8 mouse cellular contexts compared by ENCODE assay signal in genomic region chr6:98003114-98003513, GRCm38 (mm10).
DNase-seq lines count a peak whose midpoint lies in the region; ATAC-seq and TF ChIP-seq lines count a peak whose summit lies in the region.

No protein-coding gene starts in this region.

- TF ChIP-seq EP300 in heart, adult 2 months (IDR thresholded peaks at IDR 0.05; ENCODE audit: insufficient read depth, low read depth, low read length), result no peak

- no peak for TF ChIP-seq POLR2A in heart, adult 2 months (IDR thresholded peaks at IDR 0.05; ENCODE audit: insufficient read depth, low read depth, low read length)
- no peak for TF ChIP-seq POLR2A in thymus, adult 2 months (IDR thresholded peaks at IDR 0.05; ENCODE audit: control insufficient read depth, extremely low read depth, insufficient read depth, low read length, poor library complexity)

- H3K27ac ChIP-seq in heart, adult 2 months, result no peak overlapping the region
- no peak overlapping the region for H3K27ac ChIP-seq in thymus, adult 2 months (ENCODE audit: control insufficient read depth, insufficient read depth, low read length)
- H3K27ac ChIP-seq in embryonic facial prominence, embryonic 14.5 days (replicated peaks; ENCODE audit: low read depth, low read length), result no peak overlapping the region

- H3K4me1 ChIP-seq in heart, adult 2 months (ENCODE audit: control insufficient read depth, insufficient read depth, low read length), result no peaks in the 10 kb centered on the region
- no peaks in the 10 kb centered on the region for H3K4me1 ChIP-seq in thymus, adult 2 months (replicated peaks; ENCODE audit: control insufficient read depth, insufficient read depth, low read length)
- no peaks in the 10 kb centered on the region for H3K4me1 ChIP-seq in embryonic facial prominence, embryonic 14.5 days (ENCODE audit: control insufficient read depth, insufficient read depth, low read length)

- no peaks in the 10 kb centered on the region; the same call in 1 of the 2 replicates for H3K79me2 ChIP-seq in heart, adult 2 months (replicated peaks; ENCODE audit: control insufficient read depth, insufficient read depth, low read length)

- no peaks in the 10 kb centered on the region for H3K27me3 ChIP-seq in heart, adult 2 months (ENCODE audit: control insufficient read depth, insufficient read depth, low read length)
- no peaks in the 10 kb centered on the region for H3K27me3 ChIP-seq in thymus, adult 2 months (ENCODE audit: control insufficient read depth, insufficient read depth, low read length)
- no peaks in the 10 kb centered on the region for H3K27me3 ChIP-seq in embryonic facial prominence, embryonic 14.5 days (replicated peaks; ENCODE audit: control insufficient read depth, insufficient read depth, low read length)

- peak; percentile 77 for TF ChIP-seq CTCF in heart, adult 2 months (IDR thresholded peaks at IDR 0.05)
- no peak for TF ChIP-seq CTCF in thymus, adult 2 months (IDR thresholded peaks at IDR 0.05; ENCODE audit: borderline replicate concordance, control insufficient read depth, extremely low read depth, insufficient read depth, low read length, poor library complexity)

- intact Hi-C loops in heart, adult 2 months (cut with DNase I), result loop anchor here (1.0 to 10.0 kb wide), 5 partner anchors 71 to 242 kb away; partner anchors contain the start of gene Mitf

- no peak overlapping the region for H3K9ac ChIP-seq in heart, adult 2 months (ENCODE audit: low read depth, low read length)
- H3K9ac ChIP-seq in embryonic facial prominence, embryonic 14.5 days (ENCODE audit: low read depth, low read length), result no peak overlapping the region

- no peaks in the 10 kb centered on the region for H3K9me3 ChIP-seq in embryonic facial prominence, embryonic 14.5 days (ENCODE audit: control insufficient read depth, low read length)

- DNase-seq in heart, adult 2 months, result no peak
- no peak for DNase-seq in heart, adult 11 months
- DNase-seq in thymus, postnatal 0 days (ENCODE audit: low spot score), result peak; percentile 60
- DNase-seq in thymus, adult 2 months, result no peak
- peak; percentile 79 for DNase-seq in embryonic facial prominence, embryonic 14.5 days (ENCODE audit: low spot score)
- DNase-seq in mesoderm, embryonic 11.5 days (ENCODE audit: low read depth, low spot score), result peak; percentile 59
- no peak for DNase-seq in T-cell, adult 2 months (ENCODE audit: low spot score)
- no peak for DNase-seq in adrenal gland, adult 18-20 months (ENCODE audit: low spot score in 2 of 2)

- H3K36me3 ChIP-seq in heart, adult 2 months (ENCODE audit: control insufficient read depth, insufficient read depth, low read length), result peaks cover 15% of the 10 kb centered on the region
- no peaks in the 10 kb centered on the region for H3K36me3 ChIP-seq in thymus, adult 2 months (ENCODE audit: control insufficient read depth, insufficient read depth, low read length)
- no peaks in the 10 kb centered on the region for H3K36me3 ChIP-seq in embryonic facial prominence, embryonic 14.5 days (ENCODE audit: control insufficient read depth, insufficient read depth, low read length)

- no peak overlapping the region for H3K4me3 ChIP-seq in heart, adult 2 months
- H3K4me3 ChIP-seq in thymus, adult 2 months (ENCODE audit: control insufficient read depth, insufficient read depth, low read length), result no peak overlapping the region
- H3K4me3 ChIP-seq in embryonic facial prominence, embryonic 14.5 days (ENCODE audit: low read depth, low read length), result no peak overlapping the region

- WGBS in heart, adult 2 months, result 12% methylated on average over 3 of the region's 3 CpGs
- 8% methylated on average over 3 of the region's 3 CpGs for WGBS in thymus, adult 2 months
- 12% methylated on average over 3 of the region's 3 CpGs for WGBS in embryonic facial prominence, embryonic 14.5 days

- ATAC-seq in embryonic facial prominence, embryonic 14.5 days (ENCODE audit: low read depth), result peak; percentile 30; the same call in 1 of the 2 replicates

- H3K4me2 ChIP-seq in embryonic facial prominence, embryonic 14.5 days (ENCODE audit: low read depth, low read length), result no peak overlapping the region

Comparison
In these comparisons a context has a peak if more than half of its experiments do, and no peak if none do; other contexts are left out.
1. DNase-seq: peak in thymus, postnatal 0 days (single experiment), embryonic facial prominence, embryonic 14.5 days (single experiment) and mesoderm, embryonic 11.5 days (single experiment); none in heart, adult 2 months (0 of 2), heart, adult 11 months (single experiment), thymus, adult 2 months (single experiment), T-cell, adult 2 months (single experiment) and adrenal gland, adult 18-20 months (0 of 2).